Mouse (Mus musculus): ENCODE results near the gene Cdh26. TPM values are rescaled to one million over a fixed set of nuclear protein-coding genes. Genes with fewer than 3 reads are reported as not detected.

Gene Cdh26
- polyA plus RNA-seq, 1 experiment from 2014 or later: 0.18 TPM

DNA sequence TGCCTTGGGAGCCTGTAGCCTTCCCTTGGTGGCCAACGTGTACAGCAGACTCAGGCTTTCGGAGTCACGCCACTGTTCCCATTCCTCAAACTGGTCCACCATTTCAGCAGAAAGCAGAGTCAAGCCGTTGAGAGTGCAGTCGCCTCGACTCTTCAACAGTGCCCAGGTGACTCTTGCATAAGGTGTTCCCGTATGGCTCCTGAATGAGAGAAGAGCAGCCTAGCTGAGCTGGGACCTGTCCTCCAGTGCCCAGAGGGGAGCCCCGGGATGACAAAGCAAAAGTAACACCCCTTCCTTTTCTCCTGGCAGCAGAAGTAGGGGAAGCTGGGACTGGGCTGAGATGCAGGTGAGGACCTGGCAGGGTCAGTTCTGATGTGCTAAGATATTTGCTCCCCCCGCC lies 2.1 kb upstream of the Cdh26 start:
- Histone ChIP-seq H3K4me3 (ENCODE audit: low read length) (no peak overlapping the region), H3K4me1 (ENCODE audit: control insufficient read depth, insufficient read depth, low read length) (no peaks in the 10 kb centered on the region; the same call in 1 of the 2 replicates), H3K36me3 (ENCODE audit: control insufficient read depth, insufficient read depth) (no peaks in the 10 kb centered on the region), H3K9ac (ENCODE audit: low read length) (no peak overlapping the region), H3K27me3 (ENCODE audit: control insufficient read depth, insufficient read depth, low read length) (0 out of 2 replicates have a peak, but pooled peaks cover 2% of the 10 kb centered on the region), H3K4me2 (ENCODE audit: low read depth, low read length) (no peak overlapping the region), H3K27ac (ENCODE audit: low read length) (no peak overlapping the region), H3K9me3 (replicated peaks; ENCODE audit: control insufficient read depth, low read length) (no peaks in the 10 kb centered on the region)
- no peak for ATAC-seq (replicated peaks; ENCODE audit: extremely low read depth, insufficient read depth, low FRiP score)
- 69% methylated on average over 9 of the region's 9 CpGs for whole genome bisulfite sequencing

DNA sequence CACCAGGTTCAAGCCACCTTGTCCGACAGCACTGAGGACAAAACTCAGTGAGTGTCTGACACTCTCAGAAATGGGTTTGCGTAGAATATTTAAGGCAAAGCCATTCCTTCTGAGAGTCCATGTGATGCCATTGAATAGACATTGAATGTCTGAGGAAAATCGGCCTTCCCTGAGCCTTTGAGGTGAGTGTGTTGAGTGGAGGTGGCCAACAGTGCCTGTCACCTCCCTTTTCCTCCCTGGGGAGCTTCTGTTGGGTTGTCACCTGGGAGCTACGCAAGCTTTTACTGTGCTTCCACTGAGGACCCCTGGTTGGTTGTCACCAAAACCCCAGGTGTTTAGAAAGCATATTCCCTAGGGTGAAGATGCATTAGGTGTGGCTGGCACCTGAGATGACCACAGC lies 1.7 kb upstream of the Cdh26 start:
- Histone ChIP-seq H3K4me2 (ENCODE audit: low read depth, low read length) (no peak overlapping the region), H3K27me3 (ENCODE audit: control insufficient read depth, insufficient read depth, low read length) (0 out of 2 replicates have a peak, but pooled peaks cover 2% of the 10 kb centered on the region), H3K27ac (ENCODE audit: low read length) (no peak overlapping the region), H3K9ac (ENCODE audit: low read length) (no peak overlapping the region), H3K36me3 (ENCODE audit: control insufficient read depth, insufficient read depth) (no peaks in the 10 kb centered on the region), H3K4me1 (ENCODE audit: control insufficient read depth, insufficient read depth, low read length) (no peaks in the 10 kb centered on the region), H3K9me3 (replicated peaks; ENCODE audit: control insufficient read depth, low read length) (no peaks in the 10 kb centered on the region), H3K4me3 (ENCODE audit: low read length) (no peak overlapping the region)
- WGBS: 77% methylated on average over 4 of the region's 4 CpGs
- no peak for ATAC-seq (replicated peaks; ENCODE audit: extremely low read depth, insufficient read depth, low FRiP score)

DNA sequence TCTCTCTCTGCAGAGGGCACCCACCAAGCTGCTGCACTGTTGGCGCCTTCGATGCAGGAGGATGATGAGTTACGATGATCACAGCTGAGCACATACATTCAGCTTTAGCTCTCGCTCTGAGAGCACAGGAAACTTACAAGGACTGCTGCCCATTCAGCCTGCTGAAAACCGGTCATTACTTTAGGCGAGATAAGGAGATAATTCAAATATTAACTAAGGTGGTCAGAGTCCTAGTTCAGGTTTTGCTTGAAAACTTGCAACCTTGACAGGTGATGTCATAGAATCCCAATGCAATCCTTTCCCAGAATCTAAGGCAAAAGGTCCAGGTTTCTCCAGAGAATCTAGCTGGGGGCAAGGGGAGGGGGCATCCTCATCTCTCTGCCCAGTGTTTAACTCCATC lies 905 bp upstream of the Cdh26 start:
- H3K4me2 ChIP-seq (ENCODE audit: low read depth, low read length): no peak overlapping the region
- no peak overlapping the region for H3K4me3 ChIP-seq (ENCODE audit: low read length)
- no peaks in the 10 kb centered on the region for H3K36me3 ChIP-seq (ENCODE audit: control insufficient read depth, insufficient read depth)
- no peak overlapping the region for H3K9ac ChIP-seq (ENCODE audit: low read length)
- no peak overlapping the region for H3K27ac ChIP-seq (ENCODE audit: low read length)
- no peaks in the 10 kb centered on the region for H3K4me1 ChIP-seq (ENCODE audit: control insufficient read depth, insufficient read depth, low read length)
- ATAC-seq (replicated peaks; ENCODE audit: extremely low read depth, insufficient read depth, low FRiP score): no peak
- H3K27me3 ChIP-seq (ENCODE audit: control insufficient read depth, insufficient read depth, low read length): 0 out of 2 replicates have a peak, but pooled peaks cover 2% of the 10 kb centered on the region
- H3K9me3 ChIP-seq (replicated peaks; ENCODE audit: control insufficient read depth, low read length): no peaks in the 10 kb centered on the region
- 69% methylated on average over 6 of the region's 6 CpGs for WGBS

DNA sequence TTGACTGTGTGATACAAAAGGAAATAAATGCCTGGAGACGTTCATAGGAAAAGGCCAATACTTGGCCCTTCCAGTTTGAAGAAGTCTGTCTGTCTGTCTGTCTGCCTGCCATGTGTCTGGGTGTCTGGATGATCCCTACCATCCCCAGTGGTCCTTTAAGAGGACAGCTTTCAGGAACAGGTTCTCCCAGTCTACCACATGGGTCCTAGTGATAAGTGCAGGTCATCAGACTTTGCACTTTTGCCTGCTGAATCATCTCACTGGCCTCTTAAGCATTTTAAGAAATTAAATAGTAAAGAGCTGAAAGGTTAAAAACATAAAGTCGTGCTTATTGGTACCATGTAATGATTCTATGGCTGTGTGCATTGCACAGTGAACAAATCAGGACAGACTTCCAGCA lies 3.2 kb downstream of the Cdh26 start:
- WGBS: 69% methylated on average over 2 of the region's 2 CpGs
- no peaks in the 10 kb centered on the region for H3K9me3 ChIP-seq (replicated peaks; ENCODE audit: control insufficient read depth, low read length)
- no peak overlapping the region for H3K9ac ChIP-seq (ENCODE audit: low read length)
- H3K4me2 ChIP-seq (ENCODE audit: low read depth, low read length): no peak overlapping the region
- no peaks in the 10 kb centered on the region for H3K36me3 ChIP-seq (ENCODE audit: control insufficient read depth, insufficient read depth)
- H3K27me3 ChIP-seq (ENCODE audit: control insufficient read depth, insufficient read depth, low read length): 0 out of 2 replicates have a peak, but pooled peaks cover 2% of the 10 kb centered on the region
- no peak overlapping the region for H3K27ac ChIP-seq (ENCODE audit: low read length)
- no peak for ATAC-seq (replicated peaks; ENCODE audit: extremely low read depth, insufficient read depth, low FRiP score)
- H3K4me3 ChIP-seq (ENCODE audit: low read length): no peak overlapping the region
- H3K4me1 ChIP-seq (ENCODE audit: control insufficient read depth, insufficient read depth, low read length): no peaks in the 10 kb centered on the region

DNA sequence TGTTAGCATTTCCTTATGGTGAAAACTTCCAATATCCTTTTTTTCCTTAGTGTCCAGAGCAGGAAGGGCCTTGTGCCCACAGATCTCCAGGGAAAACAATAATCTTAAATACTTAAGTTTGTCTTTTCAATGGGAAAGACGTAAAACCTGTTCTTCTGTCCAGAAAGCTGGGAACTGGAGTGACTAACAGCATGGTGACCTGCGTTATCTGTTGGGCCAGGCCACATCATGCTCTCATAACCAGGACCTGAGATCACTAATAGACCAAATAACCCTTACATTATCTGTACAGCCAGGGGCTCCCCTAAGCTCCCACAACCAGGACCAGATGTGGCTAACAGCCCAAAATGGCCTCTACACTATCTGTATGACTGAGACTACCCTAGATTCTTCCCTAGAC lies 3.6 kb downstream of the Cdh26 start:
- Histone ChIP-seq H3K4me2 (ENCODE audit: low read depth, low read length) (no peak overlapping the region), H3K9ac (ENCODE audit: low read length) (no peak overlapping the region), H3K27ac (ENCODE audit: low read length) (no peak overlapping the region), H3K4me3 (ENCODE audit: low read length) (no peak overlapping the region), H3K4me1 (ENCODE audit: control insufficient read depth, insufficient read depth, low read length) (no peaks in the 10 kb centered on the region), H3K9me3 (replicated peaks; ENCODE audit: control insufficient read depth, low read length) (no peaks in the 10 kb centered on the region), H3K27me3 (ENCODE audit: control insufficient read depth, insufficient read depth, low read length) (0 out of 2 replicates have a peak, but pooled peaks cover 2% of the 10 kb centered on the region), H3K36me3 (ENCODE audit: control insufficient read depth, insufficient read depth) (no peaks in the 10 kb centered on the region)
- no peak for ATAC-seq (replicated peaks; ENCODE audit: extremely low read depth, insufficient read depth, low FRiP score)
- 73% methylated on average over 2 of the region's 2 CpGs for WGBS

DNA sequence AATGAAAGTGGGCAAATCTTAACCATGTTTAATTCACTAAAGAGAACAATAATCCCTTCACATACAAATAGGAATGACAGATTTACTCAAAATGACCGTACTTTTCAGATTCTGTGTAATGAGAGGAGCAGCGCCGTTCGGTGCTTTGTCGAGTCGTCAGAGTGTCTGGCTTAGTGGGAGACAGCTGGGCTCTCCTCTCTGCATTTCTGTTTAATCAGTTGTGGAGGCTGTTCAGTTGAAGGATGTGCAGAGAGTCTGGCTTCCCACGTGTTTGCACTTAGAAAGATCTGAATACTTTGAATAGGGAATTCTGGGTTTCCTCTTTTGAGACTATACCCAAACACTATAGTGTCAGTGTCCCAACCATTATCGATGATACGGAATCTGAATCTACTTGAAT lies 7.0 kb downstream of the Cdh26 start:
- no peaks in the 10 kb centered on the region for H3K36me3 ChIP-seq (ENCODE audit: control insufficient read depth, insufficient read depth)
- H3K4me1 ChIP-seq (ENCODE audit: control insufficient read depth, insufficient read depth, low read length): no peaks in the 10 kb centered on the region
- no peak overlapping the region for H3K9ac ChIP-seq (ENCODE audit: low read length)
- no peak overlapping the region for H3K4me3 ChIP-seq (ENCODE audit: low read length)
- no peak for ATAC-seq (replicated peaks; ENCODE audit: extremely low read depth, insufficient read depth, low FRiP score)
- H3K27me3 ChIP-seq (ENCODE audit: control insufficient read depth, insufficient read depth, low read length): no peaks in the 10 kb centered on the region
- no peak overlapping the region for H3K27ac ChIP-seq (ENCODE audit: low read length)
- WGBS: 59% methylated on average over 9 of the region's 9 CpGs
- H3K9me3 ChIP-seq (replicated peaks; ENCODE audit: control insufficient read depth, low read length): no peaks in the 10 kb centered on the region
- H3K4me2 ChIP-seq (ENCODE audit: low read depth, low read length): no peak overlapping the region

DNA sequence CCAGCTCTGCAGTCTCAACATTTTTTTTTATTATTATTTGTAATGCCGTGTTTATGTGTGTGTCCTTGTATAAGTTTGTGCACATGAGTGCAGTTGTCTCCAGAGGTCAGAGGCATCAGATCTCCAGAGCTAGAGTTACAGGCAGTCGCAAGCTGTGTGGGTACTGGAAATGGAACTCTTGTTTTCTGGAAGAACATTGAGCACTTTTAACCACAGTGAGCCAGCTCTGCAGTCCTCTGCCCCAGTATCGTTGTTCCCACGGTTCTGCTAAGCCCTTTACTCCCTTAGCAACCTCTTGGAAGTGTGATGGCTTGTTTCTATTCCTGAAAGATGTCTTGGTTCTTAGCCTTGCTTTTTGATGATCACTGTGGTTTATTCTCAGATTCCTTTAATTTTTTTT lies 19.1 kb downstream of the Cdh26 start:
- Histone ChIP-seq H3K9me3 (replicated peaks; ENCODE audit: control insufficient read depth, low read length) (no peaks in the 10 kb centered on the region), H3K27ac (ENCODE audit: low read length) (no peak overlapping the region), H3K4me2 (ENCODE audit: low read depth, low read length) (no peak overlapping the region), H3K4me1 (ENCODE audit: control insufficient read depth, insufficient read depth, low read length) (no peaks in the 10 kb centered on the region), H3K36me3 (ENCODE audit: control insufficient read depth, insufficient read depth) (no peaks in the 10 kb centered on the region), H3K9ac (ENCODE audit: low read length) (no peak overlapping the region), H3K4me3 (ENCODE audit: low read length) (no peak overlapping the region), H3K27me3 (ENCODE audit: control insufficient read depth, insufficient read depth, low read length) (no peaks in the 10 kb centered on the region)
- WGBS: 79% methylated on average over 4 of the region's 4 CpGs
- ATAC-seq (replicated peaks; ENCODE audit: extremely low read depth, insufficient read depth, low FRiP score): no peak

DNA sequence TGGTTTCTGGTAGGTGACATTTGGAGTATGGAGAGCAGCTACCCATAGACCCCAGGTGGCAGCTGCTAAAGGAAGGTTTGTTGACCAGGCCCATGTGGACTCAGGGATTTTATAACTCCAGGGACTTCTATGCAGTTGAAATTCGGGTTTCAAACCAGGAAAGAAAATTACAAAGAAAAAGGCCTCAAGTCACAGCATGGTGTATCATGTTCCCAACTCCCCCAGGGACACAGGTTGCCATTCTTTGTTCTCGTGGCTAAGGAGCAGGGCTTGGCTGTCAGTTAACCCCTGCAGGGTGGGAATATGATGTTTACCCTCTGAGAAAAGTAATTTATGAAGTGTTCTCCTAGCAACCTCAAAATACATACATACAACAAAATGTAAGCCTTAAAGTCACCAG lies 19.9 kb downstream of the Cdh26 start:
- no peak for ATAC-seq (replicated peaks; ENCODE audit: extremely low read depth, insufficient read depth, low FRiP score)
- H3K9me3 ChIP-seq (replicated peaks; ENCODE audit: control insufficient read depth, low read length): no peaks in the 10 kb centered on the region
- H3K27me3 ChIP-seq (ENCODE audit: control insufficient read depth, insufficient read depth, low read length): no peaks in the 10 kb centered on the region
- H3K9ac ChIP-seq (ENCODE audit: low read length): no peak overlapping the region
- H3K27ac ChIP-seq (ENCODE audit: low read length): no peak overlapping the region
- H3K4me2 ChIP-seq (ENCODE audit: low read depth, low read length): no peak overlapping the region
- 36% methylated on average over 2 of the region's 2 CpGs for WGBS
- H3K4me3 ChIP-seq (ENCODE audit: low read length): no peak overlapping the region
- no peaks in the 10 kb centered on the region for H3K4me1 ChIP-seq (ENCODE audit: control insufficient read depth, insufficient read depth, low read length)
- no peaks in the 10 kb centered on the region for H3K36me3 ChIP-seq (ENCODE audit: control insufficient read depth, insufficient read depth)

DNA sequence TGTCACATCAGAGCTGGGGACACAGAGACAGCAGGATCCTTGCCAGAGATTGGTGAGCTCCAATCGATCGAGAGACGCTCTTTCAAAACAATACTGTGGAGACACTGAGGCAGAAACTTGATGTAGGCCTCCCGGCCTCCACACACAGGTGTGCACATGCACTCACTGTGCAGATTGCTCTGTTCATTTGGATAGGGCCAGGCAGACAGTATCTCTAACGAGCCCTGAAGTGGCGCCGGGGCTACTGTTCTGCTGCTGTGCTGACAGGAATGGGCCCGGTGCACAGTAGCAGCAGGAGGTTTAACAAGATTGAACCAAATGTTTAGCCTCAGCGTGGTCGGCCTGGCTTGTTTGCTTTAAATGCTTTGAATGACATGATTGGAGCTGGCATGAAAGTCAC lies 20.6 kb downstream of the Cdh26 start:
- Histone ChIP-seq H3K9ac (ENCODE audit: low read length) (no peak overlapping the region), H3K9me3 (replicated peaks; ENCODE audit: control insufficient read depth, low read length) (no peaks in the 10 kb centered on the region), H3K27ac (ENCODE audit: low read length) (no peak overlapping the region), H3K4me1 (ENCODE audit: control insufficient read depth, insufficient read depth, low read length) (no peaks in the 10 kb centered on the region), H3K27me3 (ENCODE audit: control insufficient read depth, insufficient read depth, low read length) (no peaks in the 10 kb centered on the region), H3K4me3 (ENCODE audit: low read length) (no peak overlapping the region), H3K4me2 (ENCODE audit: low read depth, low read length) (no peak overlapping the region), H3K36me3 (ENCODE audit: control insufficient read depth, insufficient read depth) (no peaks in the 10 kb centered on the region)
- 62% methylated on average over 10 of the region's 10 CpGs for WGBS
- ATAC-seq (replicated peaks; ENCODE audit: extremely low read depth, insufficient read depth, low FRiP score): no peak

All from heart, embryonic 16.5 days (tissue).